Comparison of ENCODE assay signal across 13 mouse cellular contexts in the genomic region with DNA sequence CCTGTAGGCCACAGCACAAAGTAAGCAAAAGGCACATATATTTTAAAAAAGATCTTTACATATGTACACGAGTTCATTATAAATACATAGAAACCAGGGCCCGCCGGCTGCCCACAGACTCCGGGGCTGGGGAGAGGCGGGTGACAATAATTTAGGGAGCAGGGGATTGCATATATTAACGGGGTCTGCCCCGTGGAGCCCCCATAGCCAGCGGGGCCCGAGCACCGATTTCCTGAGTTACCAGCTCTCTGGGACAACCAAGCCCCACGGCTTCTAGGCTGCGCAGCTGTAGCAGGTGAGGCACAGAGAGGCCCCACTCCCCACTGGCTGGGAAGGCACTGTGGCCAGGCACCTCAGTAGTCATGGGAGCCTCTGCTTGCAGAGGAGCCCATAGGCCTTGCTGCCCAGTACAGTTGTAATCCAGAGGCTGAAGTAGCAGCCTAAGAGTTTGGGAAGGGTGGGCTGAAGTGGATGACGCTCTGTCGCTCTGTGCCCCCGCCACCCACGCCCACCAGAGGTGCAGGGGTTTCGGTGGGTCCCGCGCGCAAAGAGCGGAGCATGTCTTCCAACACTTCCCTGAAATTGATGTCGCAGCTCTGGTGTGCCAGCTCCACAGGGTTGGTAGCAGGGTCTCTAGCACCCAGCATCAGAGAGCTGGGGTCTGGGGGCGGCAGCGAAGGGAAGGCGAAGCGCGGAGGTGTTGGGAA. TPM values are rescaled to one million over a fixed set of nuclear protein-coding genes. Genes with fewer than 3 reads are reported as not detected.
DNase-seq lines count a peak whose midpoint lies in the region; ATAC-seq and TF ChIP-seq lines count a peak whose summit lies in the region.
"Had no signal": no experiment of that assay in that cellular context is flagged by ENCODE, and none has a peak within 500 bp of the region (broad histone marks: within the 10 kb centered on the region; RNA-seq: fewer than 3 reads in every experiment).

No protein-coding gene starts in this region.

- H3K27me3 ChIP-seq in hindbrain, embryonic 13.5 days = no peaks in the 10 kb centered on the region
- no peaks in the 10 kb centered on the region for H3K27me3 ChIP-seq in hindbrain, embryonic 16.5 days (replicated peaks; ENCODE audit: control insufficient read depth, insufficient read depth, low read length)
- H3K27me3 ChIP-seq in MEL (ENCODE audit: control insufficient read depth in 1 of 2, insufficient read depth in 2 of 2, low read length in 2 of 2) = no peaks in the 10 kb centered on the region
- H3K27me3 ChIP-seq in small intestine, adult 2 months (ENCODE audit: control insufficient read depth, insufficient read depth, low read length) = no peaks in the 10 kb centered on the region
- H3K27me3 ChIP-seq: heart, embryonic 15.5 days had no signal

- TF ChIP-seq EP300 in MEL (IDR thresholded peaks at IDR 0.05; ENCODE audit: low read depth in 1 of 2, low read length in 2 of 2) = no peak

- TF ChIP-seq CTCF in lung, adult 2 months (IDR thresholded peaks at IDR 0.05; ENCODE audit: insufficient read depth, low read length) = no peak
- no peak for TF ChIP-seq CTCF in MEL (IDR thresholded peaks at IDR 0.05 in 2 of 3, conservative IDR thresholded peaks at IDR 0.05 in 1 of 3; ENCODE audit: control insufficient read depth in 1 of 3, insufficient read depth in 1 of 3, low read depth in 2 of 3, low read length in 3 of 3, poor library complexity in 1 of 3, severe bottlenecking in 1 of 3)
- no peak for TF ChIP-seq CTCF in small intestine, adult 2 months (IDR thresholded peaks at IDR 0.05; ENCODE audit: extremely low read depth, insufficient read length, insufficient replicate concordance, low read depth, low read length)

- no peak for TF ChIP-seq RAD21 in MEL (IDR thresholded peaks at IDR 0.05; ENCODE audit: low read depth, low read length)

- peaks cover 20% of the 10 kb centered on the region for H3K79me2 ChIP-seq in MEL (ENCODE audit: control insufficient read depth, insufficient read depth, low read length, poor library complexity)

- no peak overlapping the region for H3K4me2 ChIP-seq in hindbrain, embryonic 13.5 days
- no peak overlapping the region for H3K4me2 ChIP-seq in hindbrain, embryonic 16.5 days (ENCODE audit: low read length)
- H3K4me2 ChIP-seq: heart, embryonic 15.5 days had no signal

- no peak overlapping the region for H3K27ac ChIP-seq in hindbrain, embryonic 13.5 days
- no peak overlapping the region for H3K27ac ChIP-seq in hindbrain, embryonic 16.5 days (ENCODE audit: low read depth, low read length)
- no peak overlapping the region for H3K27ac ChIP-seq in MEL (ENCODE audit: control insufficient read depth, low read depth, low read length)
- peak overlapping the region; percentile 93 for H3K27ac ChIP-seq in small intestine, adult 2 months (ENCODE audit: insufficient read depth, low read depth, low read length)
- H3K27ac ChIP-seq: heart, embryonic 15.5 days; liver, embryonic 14.5 days; midbrain, embryonic 10.5 days had no signal

- no peak for DNase-seq in lung, adult 2 months
- DNase-seq in lung, postnatal 25 days (ENCODE audit: low spot score) = no peak
- no peak for DNase-seq in MEL (ENCODE audit: low read depth, low spot score)
- DNase-seq: layer of hippocampus, postnatal 36 days; lung, postnatal 10 days; thymus, postnatal 4 days had no signal

- peak overlapping the region; percentile 35 for H3K9ac ChIP-seq in hindbrain, embryonic 13.5 days
- H3K9ac ChIP-seq in hindbrain, embryonic 16.5 days (ENCODE audit: low read depth, low read length) = no peak overlapping the region
- H3K9ac ChIP-seq in MEL (ENCODE audit: control insufficient read depth, low read depth, low read length, poor library complexity, severe bottlenecking) = no peak overlapping the region
- H3K9ac ChIP-seq: heart, embryonic 15.5 days; liver, embryonic 14.5 days had no signal

- 92% methylated on average over 27 of the region's 27 CpGs for WGBS in hindbrain, embryonic 13.5 days
- WGBS in hindbrain, embryonic 16.5 days = 91% methylated on average over 27 of the region's 27 CpGs
- WGBS in lung, adult 2 months = 88% methylated on average over 27 of the region's 27 CpGs
- 91% methylated on average over 27 of the region's 27 CpGs for WGBS in small intestine, adult 2 months

- H3K36me3 ChIP-seq in hindbrain, embryonic 13.5 days = peaks cover 65% of the 10 kb centered on the region
- peaks cover 28% of the 10 kb centered on the region for H3K36me3 ChIP-seq in hindbrain, embryonic 16.5 days (ENCODE audit: control insufficient read depth, insufficient read depth, low read length)
- peaks cover 1 to 14% of the 10 kb centered on the region in 2 experiments; a peak in 2 of 4 replicates for H3K36me3 ChIP-seq in MEL (ENCODE audit: control insufficient read depth in 1 of 2, insufficient read depth in 2 of 2, low read length in 2 of 2)
- H3K36me3 ChIP-seq in small intestine, adult 2 months (ENCODE audit: control insufficient read depth, insufficient read depth, low read length) = peaks cover 61% of the 10 kb centered on the region

- TF ChIP-seq POLR2A in lung, adult 2 months (IDR thresholded peaks at IDR 0.05; ENCODE audit: borderline replicate concordance, extremely low read depth, low read depth, low read length) = 0 out of 2 replicates have a peak, but pooled peaks have one; percentile 2
- TF ChIP-seq POLR2A in MEL (IDR thresholded peaks at IDR 0.05; ENCODE audit: control insufficient read depth in 1 of 2, insufficient read depth in 1 of 2, low read depth in 1 of 2, low read length in 2 of 2, poor library complexity in 1 of 2) = peak in 1 of 2 experiments; percentile 55; a peak in 1 of 4 replicates
- TF ChIP-seq POLR2A in small intestine, adult 2 months (IDR thresholded peaks at IDR 0.05; ENCODE audit: low read depth, low read length) = no peak

- no peak for ATAC-seq in hindbrain, embryonic 13.5 days (ENCODE audit: low FRiP score)
- no peak for ATAC-seq in hindbrain, embryonic 16.5 days
- ATAC-seq in frontal cortex, adult (ENCODE audit: low TSS enrichment) = no peak

- H3K9me3 ChIP-seq in hindbrain, embryonic 13.5 days = no peaks in the 10 kb centered on the region
- no peaks in the 10 kb centered on the region for H3K9me3 ChIP-seq in hindbrain, embryonic 16.5 days (ENCODE audit: control insufficient read depth, low read length)
- no peaks in the 10 kb centered on the region for H3K9me3 ChIP-seq in MEL (replicated peaks; ENCODE audit: insufficient read depth, low read length)
- H3K9me3 ChIP-seq: heart, embryonic 15.5 days; midbrain, embryonic 10.5 days had no signal

- H3K4me1 ChIP-seq in hindbrain, embryonic 13.5 days (replicated peaks) = peaks cover 28% of the 10 kb centered on the region
- H3K4me1 ChIP-seq in hindbrain, embryonic 16.5 days (ENCODE audit: control insufficient read depth, insufficient read depth, low read depth, low read length) = peaks cover 13% of the 10 kb centered on the region
- peaks cover 19% of the 10 kb centered on the region for H3K4me1 ChIP-seq in lung, adult 2 months (ENCODE audit: control insufficient read depth, insufficient read depth, low read length)
- H3K4me1 ChIP-seq in MEL (ENCODE audit: control insufficient read depth in 1 of 2, insufficient read depth in 2 of 2, low read length in 2 of 2) = peaks cover 0 to 14% of the 10 kb centered on the region in 2 experiments; a peak in 2 of 4 replicates
- peaks cover 16% of the 10 kb centered on the region for H3K4me1 ChIP-seq in small intestine, adult 2 months (ENCODE audit: control insufficient read depth, insufficient read depth, insufficient read length, low read length)

- H3K4me3 ChIP-seq in hindbrain, embryonic 13.5 days = no peak overlapping the region
- no peak overlapping the region for H3K4me3 ChIP-seq in hindbrain, embryonic 16.5 days (ENCODE audit: low read length)
- H3K4me3 ChIP-seq in lung, adult 2 months (replicated peaks; ENCODE audit: extremely low read depth, low read depth, low read length) = no peak overlapping the region
- H3K4me3 ChIP-seq in MEL (ENCODE audit: control insufficient read depth in 1 of 2, insufficient read depth in 1 of 2, low read depth in 2 of 2, low read length in 2 of 2) = no peak overlapping the region
- H3K4me3 ChIP-seq in small intestine, adult 2 months (ENCODE audit: low read depth, low read length) = no peak overlapping the region
- H3K4me3 ChIP-seq: heart, embryonic 15.5 days; midbrain, embryonic 10.5 days had no signal

RNA-seq across cellular contexts. Expression of a gene that starts 10.2 kb away (rescaled TPM):
- 509 and 531 TPM in 2 replicates for polyA plus RNA-seq in hindbrain, embryonic 13.5 days (2015; fragmentation: Nextera tagmentation; extraction: Ambion mirVana)
- polyA plus RNA-seq in hindbrain, embryonic 16.5 days (2015; fragmentation: Nextera tagmentation; extraction: Ambion mirVana) = 601 and 643 TPM in 2 replicates
- 581 and 623 TPM in 2 replicates for polyA plus RNA-seq in lung, adult 2 months (2012; rRNA removed)
- total RNA-seq in MEL (2012; rRNA removed) = 422 and 508 TPM in 2 replicates
- polyA plus RNA-seq in MEL (2012; ENCODE audit: insufficient read depth in 1 of 2, insufficient read length in 2 of 2, low read depth in 1 of 2, low replicate concordance in 2 of 2, missing spikeins in 1 of 2) = 100 to 1,000 TPM in 1 of 2 experiments, not detected in 1; 536 TPM
- polyA plus RNA-seq in small intestine, adult 2 months (2012; rRNA removed) = 388 and 646 TPM in 2 replicates

RNA-seq across cellular contexts. Expression of a gene that starts 17.5 kb away (rescaled TPM):
- polyA plus RNA-seq in hindbrain, embryonic 13.5 days (2015; fragmentation: Nextera tagmentation; extraction: Ambion mirVana) = 150 and 154 TPM in 2 replicates
- polyA plus RNA-seq in hindbrain, embryonic 16.5 days (2015; fragmentation: Nextera tagmentation; extraction: Ambion mirVana) = 141 and 143 TPM in 2 replicates
- 199 and 208 TPM in 2 replicates for polyA plus RNA-seq in lung, adult 2 months (2012; rRNA removed)
- 156 and 169 TPM in 2 replicates for total RNA-seq in MEL (2012; rRNA removed)
- 100 to 1,000 TPM; 258 to 279 TPM for polyA plus RNA-seq in MEL (2012; ENCODE audit: insufficient read depth in 1 of 2, insufficient read length in 2 of 2, low read depth in 1 of 2, low replicate concordance in 2 of 2, missing spikeins in 1 of 2)
- 140 and 186 TPM in 2 replicates for polyA plus RNA-seq in small intestine, adult 2 months (2012; rRNA removed)

RNA-seq across cellular contexts. Expression of a gene that starts 40.7 kb away (rescaled TPM):
- polyA plus RNA-seq in hindbrain, embryonic 13.5 days (2015; fragmentation: Nextera tagmentation; extraction: Ambion mirVana) = 2.5 and 2.8 TPM in 2 replicates
- 1.7 and 2.2 TPM in 2 replicates for polyA plus RNA-seq in hindbrain, embryonic 16.5 days (2015; fragmentation: Nextera tagmentation; extraction: Ambion mirVana)
- polyA plus RNA-seq in lung, adult 2 months (2012; rRNA removed) = 102 and 103 TPM in 2 replicates
- 25.2 and 26.2 TPM in 2 replicates for total RNA-seq in MEL (2012; rRNA removed)
- polyA plus RNA-seq in MEL (2012; ENCODE audit: insufficient read depth in 1 of 2, insufficient read length in 2 of 2, low read depth in 1 of 2, low replicate concordance in 2 of 2, missing spikeins in 1 of 2) = 10 to 100 TPM in 1 of 2 experiments, not detected in 1; 53.6 TPM
- 23.2 and 36.8 TPM in 2 replicates for polyA plus RNA-seq in small intestine, adult 2 months (2012; rRNA removed)

RNA-seq across cellular contexts. Expression of a gene that starts 48.2 kb away (rescaled TPM):
- 13.6 and 14.4 TPM in 2 replicates for polyA plus RNA-seq in hindbrain, embryonic 13.5 days (2015; fragmentation: Nextera tagmentation; extraction: Ambion mirVana)
- polyA plus RNA-seq in hindbrain, embryonic 16.5 days (2015; fragmentation: Nextera tagmentation; extraction: Ambion mirVana) = 10.3 and 13.0 TPM in 2 replicates
- 83.7 and 85.8 TPM in 2 replicates for polyA plus RNA-seq in lung, adult 2 months (2012; rRNA removed)
- 14.6 and 15.8 TPM in 2 replicates for total RNA-seq in MEL (2012; rRNA removed)
- 10 to 100 TPM in 1 of 2 experiments, not detected in 1; 29.0 TPM for polyA plus RNA-seq in MEL (2012; ENCODE audit: insufficient read depth in 1 of 2, insufficient read length in 2 of 2, low read depth in 1 of 2, low replicate concordance in 2 of 2, missing spikeins in 1 of 2)
- 61.2 and 126 TPM in 2 replicates for polyA plus RNA-seq in small intestine, adult 2 months (2012; rRNA removed)

RNA-seq across cellular contexts. Expression of a gene that starts 58.5 kb away (rescaled TPM):
- 16.3 and 18.2 TPM in 2 replicates for polyA plus RNA-seq in hindbrain, embryonic 13.5 days (2015; fragmentation: Nextera tagmentation; extraction: Ambion mirVana)
- polyA plus RNA-seq in hindbrain, embryonic 16.5 days (2015; fragmentation: Nextera tagmentation; extraction: Ambion mirVana) = 17.7 and 18.3 TPM in 2 replicates
- polyA plus RNA-seq in lung, adult 2 months (2012; rRNA removed) = 161 and 168 TPM in 2 replicates
- total RNA-seq in MEL (2012; rRNA removed) = 77.8 and 108 TPM in 2 replicates
- polyA plus RNA-seq in MEL (2012; ENCODE audit: insufficient read depth in 1 of 2, insufficient read length in 2 of 2, low read depth in 1 of 2, low replicate concordance in 2 of 2, missing spikeins in 1 of 2) = 100 to 1,000 TPM in 1 of 2 experiments, not detected in 1; 188 TPM
- 77.5 and 124 TPM in 2 replicates for polyA plus RNA-seq in small intestine, adult 2 months (2012; rRNA removed)
